Mouse (Mus musculus): Measurements from ENCODE around the gene Zfp282. TPM values are rescaled to one million over a fixed set of nuclear protein-coding genes. Genes with fewer than 3 reads are reported as not detected.

The Zfp282 gene
- polyA plus RNA-seq (2015; fragmentation: Nextera tagmentation; extraction: Ambion mirVana) = 6.8 and 7.5 TPM in 2 replicates

DNA sequence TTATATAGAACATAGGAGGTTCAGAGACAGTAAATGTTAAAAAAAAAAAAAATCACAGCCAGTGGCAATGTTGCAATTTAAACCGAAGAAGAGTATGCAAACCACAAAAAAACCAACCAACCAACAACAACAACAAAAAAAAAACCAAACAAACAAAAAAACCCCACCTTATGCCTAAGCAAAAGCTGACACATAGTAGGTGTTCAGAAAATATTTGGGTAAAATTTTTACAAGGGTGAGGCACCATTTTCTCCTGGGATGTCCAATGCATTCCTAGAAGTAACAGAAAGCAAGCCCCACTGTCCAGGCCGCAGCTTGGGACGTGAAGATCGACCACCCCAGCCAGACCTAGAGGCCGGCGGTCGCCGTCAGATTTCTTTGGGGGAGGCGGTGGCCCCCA is at the start of gene Zfp282:
Zfp282 (plus strand) TSS at position 147 of the 400 bp plus-strand sequence.
- H3K27ac ChIP-seq (replicated peaks) = peak within 1 kb of the TSS; percentile 97
- no peaks in the 10 kb centered on the region for H3K9me3 ChIP-seq (ENCODE audit: control insufficient read depth, low read length)
- peaks cover 8% of the 10 kb centered on the region for H3K4me1 ChIP-seq (replicated peaks; ENCODE audit: control insufficient read depth, insufficient read depth)
- no peaks in the 10 kb centered on the region for H3K36me3 ChIP-seq (ENCODE audit: control insufficient read depth, insufficient read depth, low read length)
- H3K4me2 ChIP-seq (replicated peaks; ENCODE audit: low read depth) = peak within 1 kb of the TSS; percentile 77
- TF ChIP-seq EP300 (optimal IDR thresholded peaks at IDR 0.05) (no peak), CTCF (IDR thresholded peaks at IDR 0.05; ENCODE audit: low read depth) (no peak)
- DNase-seq (ENCODE audit: low spot score) (no peak), ATAC-seq (ENCODE audit: low FRiP score, low TSS enrichment) (no peak)
- WGBS = 7% methylated on average over 9 of the region's 9 CpGs
- peak within 1 kb of the TSS; percentile 92 for H3K9ac ChIP-seq (ENCODE audit: low read length)
- no peaks in the 10 kb centered on the region for H3K27me3 ChIP-seq (ENCODE audit: control insufficient read depth, insufficient read depth, low read length)
- peak within 1 kb of the TSS; percentile 82 for H3K4me3 ChIP-seq (ENCODE audit: low read depth, low read length)

DNA sequence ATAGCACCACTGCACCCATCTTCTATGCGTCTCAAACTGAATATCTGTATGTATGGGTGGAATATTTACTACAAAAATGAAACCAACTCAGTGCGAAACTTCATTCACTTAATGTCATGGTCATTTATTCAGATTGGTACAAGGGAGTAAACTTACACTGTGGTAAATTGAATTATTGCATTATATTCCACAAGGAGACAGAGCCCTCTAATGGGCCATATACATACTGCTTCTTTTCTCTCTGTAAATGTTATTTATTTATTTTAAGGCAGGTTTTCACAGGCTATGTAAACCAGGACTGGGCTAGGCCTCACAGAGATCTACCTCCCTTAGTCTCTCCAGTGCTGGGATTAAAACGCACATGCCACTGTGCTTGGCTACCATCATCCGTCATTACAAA is 49.5 kb upstream of the Zfp282 start:
- TF ChIP-seq EP300 (optimal IDR thresholded peaks at IDR 0.05) = no peak
- peak; percentile 43 for TF ChIP-seq CTCF (IDR thresholded peaks at IDR 0.05; ENCODE audit: low read depth)
- no peaks in the 10 kb centered on the region for H3K9me3 ChIP-seq (ENCODE audit: control insufficient read depth, low read length)
- H3K4me2 ChIP-seq (replicated peaks; ENCODE audit: low read depth) = no peak overlapping the region
- H3K4me3 ChIP-seq (ENCODE audit: low read depth, low read length) = no peak overlapping the region
- no peak for DNase-seq (ENCODE audit: low spot score)
- no peaks in the 10 kb centered on the region for H3K4me1 ChIP-seq (replicated peaks; ENCODE audit: control insufficient read depth, insufficient read depth)
- WGBS = 83% methylated on average over 4 of the region's 4 CpGs
- ATAC-seq (ENCODE audit: low FRiP score, low TSS enrichment) = no peak
- no peak overlapping the region for H3K27ac ChIP-seq (replicated peaks)
- H3K27me3 ChIP-seq (ENCODE audit: control insufficient read depth, insufficient read depth, low read length) = no peaks in the 10 kb centered on the region
- H3K36me3 ChIP-seq (ENCODE audit: control insufficient read depth, insufficient read depth, low read length) = no peaks in the 10 kb centered on the region
- no peak overlapping the region for H3K9ac ChIP-seq (ENCODE audit: low read length)

GRCm38 (mm10) chr6:47828950-47829349 is 48.1 kb upstream of the Zfp282 start:
- Histone ChIP-seq H3K4me2 (replicated peaks; ENCODE audit: low read depth) (no peak overlapping the region), H3K9ac (ENCODE audit: low read length) (no peak overlapping the region), H3K36me3 (ENCODE audit: control insufficient read depth, insufficient read depth, low read length) (no peaks in the 10 kb centered on the region), H3K9me3 (ENCODE audit: control insufficient read depth, low read length) (no peaks in the 10 kb centered on the region), H3K27me3 (ENCODE audit: control insufficient read depth, insufficient read depth, low read length) (no peaks in the 10 kb centered on the region), H3K27ac (replicated peaks) (no peak overlapping the region), H3K4me1 (replicated peaks; ENCODE audit: control insufficient read depth, insufficient read depth) (no peaks in the 10 kb centered on the region), H3K4me3 (ENCODE audit: low read depth, low read length) (no peak overlapping the region)
- DNase-seq (ENCODE audit: low spot score) (no peak), ATAC-seq (ENCODE audit: low FRiP score, low TSS enrichment) (no peak)
- WGBS = 9% methylated on average over 1 of the region's 1 CpGs
- TF ChIP-seq EP300 (optimal IDR thresholded peaks at IDR 0.05) = no peak
- TF ChIP-seq CTCF (IDR thresholded peaks at IDR 0.05; ENCODE audit: low read depth) = peak; percentile 82

GRCm38 (mm10) chr6:47830104-47831078 is 46.6 kb upstream of the Zfp282 start, which contains the start of gene Zfp786:
TSS of gene Zfp786 (minus strand) at chr6:47830867.
- Histone ChIP-seq H3K9ac (ENCODE audit: low read length) (peak within 1 kb of the TSS; percentile 85), H3K36me3 (ENCODE audit: control insufficient read depth, insufficient read depth, low read length) (no peaks in the 10 kb centered on the region), H3K4me3 (ENCODE audit: low read depth, low read length) (peak within 1 kb of the TSS; percentile 90), H3K27ac (replicated peaks) (peak within 1 kb of the TSS; percentile 79), H3K4me1 (replicated peaks; ENCODE audit: control insufficient read depth, insufficient read depth) (no peaks in the 10 kb centered on the region), H3K4me2 (replicated peaks; ENCODE audit: low read depth) (peak within 1 kb of the TSS; percentile 67), H3K27me3 (ENCODE audit: control insufficient read depth, insufficient read depth, low read length) (no peaks in the 10 kb centered on the region), H3K9me3 (ENCODE audit: control insufficient read depth, low read length) (no peaks in the 10 kb centered on the region)
- WGBS = 2% methylated on average over 62 of the region's 64 CpGs
- ATAC-seq (ENCODE audit: low FRiP score, low TSS enrichment) (peak; percentile 93), DNase-seq (ENCODE audit: low spot score) (peak; percentile 95)
- no peak for TF ChIP-seq EP300 (optimal IDR thresholded peaks at IDR 0.05)
- peak; percentile 99 for TF ChIP-seq CTCF (IDR thresholded peaks at IDR 0.05; ENCODE audit: low read depth)

DNA sequence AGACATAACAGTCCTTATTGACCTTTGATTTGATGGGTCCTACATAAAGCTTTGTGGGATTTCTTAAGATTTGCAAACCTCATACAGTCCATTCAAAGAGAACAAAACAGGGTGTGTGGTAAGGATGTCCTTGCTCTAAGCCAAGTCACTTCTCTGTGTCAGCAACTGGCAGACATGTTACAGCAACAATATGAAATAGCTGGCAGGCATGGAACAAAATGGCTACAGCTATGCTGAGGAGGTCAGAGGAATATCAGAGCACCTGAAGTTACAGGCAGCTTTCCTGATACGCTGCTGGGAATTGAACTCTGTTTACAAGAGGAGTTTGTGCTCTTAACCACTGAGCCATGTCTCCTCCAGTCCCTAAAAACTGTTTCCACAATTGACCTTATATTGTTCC is 44.8 kb upstream of the Zfp282 start:
- 93% methylated on average over 1 of the region's 1 CpGs for WGBS
- Histone ChIP-seq H3K4me3 (ENCODE audit: low read depth, low read length) (no peak overlapping the region), H3K36me3 (ENCODE audit: control insufficient read depth, insufficient read depth, low read length) (no peaks in the 10 kb centered on the region), H3K27me3 (ENCODE audit: control insufficient read depth, insufficient read depth, low read length) (no peaks in the 10 kb centered on the region), H3K9me3 (ENCODE audit: control insufficient read depth, low read length) (no peaks in the 10 kb centered on the region), H3K4me1 (replicated peaks; ENCODE audit: control insufficient read depth, insufficient read depth) (no peaks in the 10 kb centered on the region), H3K27ac (replicated peaks) (no peak overlapping the region), H3K4me2 (replicated peaks; ENCODE audit: low read depth) (no peak overlapping the region), H3K9ac (ENCODE audit: low read length) (no peak overlapping the region)
- TF ChIP-seq EP300 (optimal IDR thresholded peaks at IDR 0.05) (no peak), CTCF (IDR thresholded peaks at IDR 0.05; ENCODE audit: low read depth) (no peak)
- DNase-seq (ENCODE audit: low spot score) = no peak
- ATAC-seq (ENCODE audit: low FRiP score, low TSS enrichment) = no peak

Measured in stomach, postnatal 0 days (tissue).